Mouse (Mus musculus) right cerebral cortex, postnatal 25 days (tissue): ENCODE data around the gene Mmp15.

Experiments used
- DNase-seq: peaks from one replicate; pipeline ENCODE4 v3.0.0; 2022

The Mmp15 gene

GRCm38 (mm10) chr8:95344668-95345067 is 7.4 kb upstream of the Mmp15 start:
- DNase-seq: no peak

- DNase-seq: peak; percentile 65
Measured at GRCm38 (mm10) chr8:95346643-95347545, 5.2 kb upstream of the Mmp15 start.

GRCm38 (mm10) chr8:95348356-95348755 is 3.7 kb upstream of the Mmp15 start:
- no peak for DNase-seq

GRCm38 (mm10) chr8:95348811-95349630 is 3.0 kb upstream of the Mmp15 start:
- peak; percentile 79 for DNase-seq

GRCm38 (mm10) chr8:95351461-95351860 is 607 bp upstream of the Mmp15 start:
- no peak for DNase-seq

GRCm38 (mm10) chr8:95352871-95353866 is 1.1 kb downstream of the Mmp15 start:
- DNase-seq: peak; percentile 45

GRCm38 (mm10) chr8:95354606-95355005 is 2.5 kb downstream of the Mmp15 start:
- no peak for DNase-seq

GRCm38 (mm10) chr8:95358550-95359411 is 6.7 kb downstream of the Mmp15 start:
- DNase-seq: no peak

- no peak for DNase-seq
Measured at GRCm38 (mm10) chr8:95360181-95361015, 8.3 kb downstream of the Mmp15 start.

GRCm38 (mm10) chr8:95361016-95361341 is 8.9 kb downstream of the Mmp15 start:
- no peak for DNase-seq

GRCm38 (mm10) chr8:95362272-95362671 is 10.2 kb downstream of the Mmp15 start:
- DNase-seq: no peak

GRCm38 (mm10) chr8:95363849-95364248 is 11.8 kb downstream of the Mmp15 start:
- DNase-seq: no peak

- DNase-seq: no peak
Measured at GRCm38 (mm10) chr8:95369581-95370326, 17.7 kb downstream of the Mmp15 start.

GRCm38 (mm10) chr8:95373389-95374002 is 21.4 kb downstream of the Mmp15 start:
- no peak for DNase-seq

- DNase-seq: no peak
Measured at GRCm38 (mm10) chr8:95374429-95374828, 22.4 kb downstream of the Mmp15 start.

GRCm38 (mm10) chr8:95375374-95375930 is 23.4 kb downstream of the Mmp15 start:
- DNase-seq: no peak

- DNase-seq: no peak
Measured at GRCm38 (mm10) chr8:95376309-95376999, 24.4 kb downstream of the Mmp15 start.

GRCm38 (mm10) chr8:95377101-95377500 is 25.0 kb downstream of the Mmp15 start:
- no peak for DNase-seq
